Mouse (Mus musculus): ENCODE measurements at regions not wholly inside any gene's neighbourhood (a gene's known extent, or its start where the extent isn't known, plus 50 kb on each side); places are given as distances from the start of the nearest gene placed in this dataset.
A peak's percentile ranks its signal among the peaks of the same experiment; 100 is the strongest.
"Not testable (repeated sequence)": the region's sequence is repeated elsewhere in the genome, so short reads cannot be mapped to it uniquely, and the experiment has no call there.

- DNase-seq (ENCODE audit: low spot score in 2 of 2): peak; percentile 11 to 25
Measured at GRCm38 (mm10) chr8:39833251-39833650, 841.6 kb upstream of the Adam24 start.

DNA sequence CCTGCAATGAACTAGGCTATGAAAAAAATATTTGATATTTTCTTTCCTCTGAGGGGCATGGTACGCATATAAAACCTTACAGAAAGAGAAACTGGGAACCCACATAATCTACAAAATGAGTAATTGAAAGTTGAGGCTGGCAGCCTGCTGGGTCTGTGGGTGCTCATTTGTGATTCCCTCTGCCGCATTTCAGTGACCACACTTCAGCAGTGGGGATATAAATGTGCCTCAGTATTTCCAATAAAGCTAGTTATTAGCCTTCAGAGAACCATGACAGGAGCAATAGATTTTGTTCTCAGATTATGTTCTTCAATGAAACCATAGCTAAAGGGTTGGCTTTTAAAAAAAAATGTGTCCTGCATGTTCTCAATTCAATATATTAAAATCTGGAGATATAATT, 828.0 kb upstream of the Adam24 start:
- DNase-seq (ENCODE audit: low spot score in 2 of 2): no peak

DNA sequence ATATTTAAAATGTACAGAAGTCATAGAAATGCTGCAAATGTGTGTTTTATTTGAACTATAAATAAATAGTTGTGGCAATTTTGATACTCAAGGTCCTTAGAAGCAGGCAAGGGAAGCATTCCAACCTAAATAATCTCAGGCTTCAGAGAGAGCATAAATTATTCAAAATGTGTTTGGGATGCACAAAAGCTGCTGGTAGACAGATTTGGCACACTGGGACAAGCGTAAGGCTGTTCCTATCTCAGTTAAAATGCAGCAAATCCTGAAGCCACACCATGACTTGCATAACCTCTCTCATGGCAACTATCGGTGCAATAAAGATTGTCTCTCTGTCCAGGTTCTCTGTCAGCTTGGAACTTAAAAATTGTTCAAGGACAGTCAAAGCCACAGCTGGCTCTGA, 812.3 kb upstream of the Adam24 start:
- no peak for DNase-seq (ENCODE audit: low spot score in 2 of 2)

DNA sequence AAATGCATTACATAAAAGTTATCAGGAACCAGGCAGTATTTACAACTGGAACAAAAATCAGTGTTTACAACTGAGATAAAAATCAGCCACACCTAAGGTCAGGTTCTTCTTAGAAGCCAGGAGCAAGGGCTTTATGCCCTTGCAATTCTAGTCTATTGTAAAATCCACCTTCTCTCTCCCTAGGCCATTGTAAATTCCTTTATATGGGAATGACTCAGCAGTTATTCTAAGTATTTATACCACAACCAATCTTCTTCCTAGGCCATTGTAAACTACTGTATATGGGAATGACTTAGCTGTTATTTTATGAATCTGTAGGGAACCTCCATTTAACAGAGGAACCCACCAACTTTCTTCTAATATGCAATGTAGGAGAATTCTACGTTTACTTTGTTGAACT, 772.6 kb upstream of the Adam24 start:
- DNase-seq (ENCODE audit: low spot score in 2 of 2): no peak

GRCm38 (mm10) chr8:39912926-39913325, 762.0 kb upstream of the Adam24 start:
- DNase-seq (ENCODE audit: low spot score in 2 of 2): no peak

- no peak for DNase-seq (ENCODE audit: low spot score in 2 of 2)
Measured at GRCm38 (mm10) chr8:39921336-39921735, 753.5 kb upstream of the Adam24 start.

DNA sequence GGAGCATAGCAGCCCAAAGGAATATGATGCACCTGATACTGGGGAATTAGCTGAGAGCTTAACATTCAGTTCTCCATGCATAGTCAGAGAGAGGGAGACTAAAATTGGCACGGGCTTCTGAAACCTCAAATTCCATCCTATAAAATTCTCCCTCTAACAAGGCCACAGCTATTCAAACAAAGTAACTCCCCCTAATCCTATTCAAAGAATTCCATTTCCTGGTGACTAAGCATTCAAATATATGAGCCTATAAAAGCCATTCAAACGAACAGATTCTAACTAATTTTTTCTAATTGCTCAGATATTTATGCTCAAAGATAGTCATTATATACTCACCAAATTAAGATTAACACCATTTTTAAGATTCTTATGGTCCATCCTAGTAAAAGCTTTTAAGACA, 751.1 kb upstream of the Adam24 start:
- DNase-seq (ENCODE audit: low spot score in 2 of 2): no peak

DNA sequence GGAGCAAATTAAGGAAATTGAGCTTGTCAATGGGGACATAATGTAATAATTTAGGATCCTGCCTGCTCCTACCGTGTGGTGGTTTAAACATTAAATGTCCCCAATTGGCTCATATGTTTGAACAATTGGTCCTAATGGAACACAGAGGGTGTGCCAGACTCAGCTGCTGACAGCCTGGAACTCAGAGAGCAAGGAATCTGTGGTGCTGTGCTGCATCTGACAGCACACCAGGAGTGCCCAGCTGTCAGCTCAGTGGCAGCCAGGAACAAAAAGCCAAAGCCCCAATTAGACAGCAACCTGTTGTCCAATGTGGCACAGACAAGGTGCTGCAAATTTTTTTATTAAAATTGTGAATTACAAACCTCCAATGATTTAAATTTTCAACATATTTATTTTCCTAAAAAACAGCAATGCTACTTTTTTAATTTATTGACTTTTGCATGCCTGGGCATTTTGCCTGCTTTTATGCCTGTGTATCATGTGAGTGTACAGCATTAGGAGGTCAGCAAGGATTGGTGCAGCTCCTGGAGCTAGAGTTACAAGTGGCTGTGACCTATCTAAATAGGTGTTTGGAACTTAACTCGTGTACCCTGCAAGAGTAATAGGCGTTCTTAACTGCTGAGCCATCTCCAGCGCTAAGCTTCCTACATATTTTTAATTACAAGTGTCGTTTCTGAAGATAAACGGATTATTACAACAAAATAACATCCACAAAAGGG, 724.5 kb upstream of the Adam24 start:
- DNase-seq (ENCODE audit: low spot score in 2 of 2): no peak

- DNase-seq (ENCODE audit: low spot score in 2 of 2): no peak
Measured at GRCm38 (mm10) chr8:39954497-39954896, 720.4 kb upstream of the Adam24 start.

- DNase-seq (ENCODE audit: low spot score in 2 of 2): no peak
Measured at GRCm38 (mm10) chr8:39954924-39955323, 720.0 kb upstream of the Adam24 start.

- DNase-seq (ENCODE audit: low spot score in 2 of 2): no peak
Measured at GRCm38 (mm10) chr8:40005207-40005837, 669.6 kb upstream of the Adam24 start.

DNA sequence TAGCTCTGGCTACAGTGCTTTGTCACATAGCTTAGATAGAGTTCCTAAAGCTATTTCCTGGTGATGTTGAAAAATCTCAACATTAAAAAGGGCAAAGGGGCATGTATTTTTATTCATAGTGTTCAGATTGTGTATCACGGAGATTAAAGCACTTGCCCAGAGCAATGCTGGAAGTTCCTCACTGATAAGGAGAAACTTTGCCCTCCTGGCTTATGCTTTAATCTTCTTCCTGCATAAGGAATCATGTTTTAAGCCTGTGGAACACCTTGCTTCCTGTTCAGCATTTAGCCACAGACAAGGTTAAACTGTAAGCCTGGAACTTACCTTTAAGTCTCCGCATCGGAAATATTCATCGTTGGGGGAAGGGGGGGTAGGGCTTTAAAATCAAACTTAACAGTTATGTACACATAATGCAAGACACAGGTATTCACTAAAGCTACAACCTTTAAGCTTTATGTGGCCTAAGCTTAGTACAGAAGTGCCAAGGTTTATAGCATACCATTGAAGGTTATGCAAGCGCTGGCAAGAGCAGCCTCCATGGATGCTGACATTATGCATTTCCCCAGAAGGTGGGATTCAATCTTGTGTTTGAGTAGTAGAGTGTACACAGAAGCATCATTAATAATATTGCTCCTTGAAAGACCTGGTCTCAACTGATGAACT, 655.5 kb upstream of the Adam24 start:
- no peak for DNase-seq (ENCODE audit: low spot score in 2 of 2)

- DNase-seq (ENCODE audit: low spot score in 2 of 2): no peak
Measured at GRCm38 (mm10) chr8:40064145-40064544, 610.7 kb upstream of the Adam24 start.

GRCm38 (mm10) chr8:40071131-40071530, 603.7 kb upstream of the Adam24 start:
- no peak for DNase-seq (ENCODE audit: low spot score in 2 of 2)

DNA sequence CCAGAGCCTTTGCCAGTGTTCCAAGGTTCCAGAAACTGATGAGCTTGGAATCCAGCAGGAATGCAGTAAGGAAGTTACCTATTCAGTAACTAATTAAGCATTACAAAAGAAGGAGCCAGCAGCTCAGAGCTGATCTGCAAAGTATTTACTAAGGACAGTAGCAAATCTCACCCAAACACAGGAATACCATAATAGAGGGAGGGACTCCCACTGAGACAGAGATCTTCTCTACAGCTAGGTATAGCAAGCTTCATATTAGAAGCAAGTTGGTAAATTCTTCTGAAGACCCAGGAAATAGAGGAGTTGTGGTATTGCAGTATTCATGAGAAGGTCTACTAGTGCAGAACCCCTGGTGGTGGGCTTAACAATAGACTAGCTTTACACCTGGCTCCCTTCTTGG, 593.9 kb upstream of the Adam24 start:
- DNase-seq (ENCODE audit: low spot score in 2 of 2): not testable (repeated sequence)

- DNase-seq (ENCODE audit: low spot score in 2 of 2): no peak
Measured at GRCm38 (mm10) chr8:40084129-40084528, 590.7 kb upstream of the Adam24 start.

GRCm38 (mm10) chr8:40089377-40089776, 585.5 kb upstream of the Adam24 start:
- no peak for DNase-seq (ENCODE audit: low spot score in 2 of 2)

DNA sequence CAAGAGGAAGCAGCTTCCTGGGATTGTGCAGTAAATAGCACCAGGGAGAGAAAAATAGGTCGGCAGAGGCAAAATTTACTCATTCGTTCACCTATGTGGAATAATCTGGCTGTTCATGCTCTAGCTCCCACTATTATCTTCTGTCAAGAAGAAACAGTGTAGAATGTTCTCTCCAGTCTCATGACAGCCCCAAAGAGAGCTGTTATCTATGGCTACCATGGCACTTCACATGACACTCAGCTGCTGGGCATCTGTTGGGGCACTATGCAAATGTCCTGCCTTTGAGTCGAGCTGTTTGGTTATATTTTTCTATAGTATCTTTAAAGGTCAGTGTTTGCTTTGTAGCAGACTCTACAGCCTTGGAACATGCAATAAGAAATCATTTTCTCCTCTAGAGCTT, 550.5 kb upstream of the Adam24 start:
- no peak for DNase-seq (ENCODE audit: low spot score in 2 of 2)

DNA sequence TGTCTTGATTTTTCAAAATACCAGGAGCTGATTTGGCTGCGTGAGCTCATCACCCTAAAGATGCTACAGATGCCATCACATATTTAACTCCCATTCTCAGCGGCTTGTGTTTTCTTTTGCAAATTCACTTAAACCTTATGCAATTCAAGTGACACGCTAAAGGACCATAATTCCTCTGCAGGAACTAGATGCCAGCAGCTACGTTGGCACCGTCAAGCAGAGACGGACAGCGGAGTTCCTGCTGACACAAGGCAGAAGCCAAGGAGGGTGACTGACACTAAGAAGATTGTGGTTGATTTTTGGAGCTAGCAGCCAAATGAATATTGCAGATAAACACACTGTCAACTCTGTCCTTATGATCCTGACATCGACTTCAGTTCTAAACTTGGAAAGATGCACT, 547.7 kb upstream of the Adam24 start:
- no peak for DNase-seq (ENCODE audit: low spot score in 2 of 2)

GRCm38 (mm10) chr8:40132662-40133257, 542.1 kb upstream of the Adam24 start:
- peak; percentile 46 to 58 for DNase-seq (ENCODE audit: low spot score in 2 of 2)

DNA sequence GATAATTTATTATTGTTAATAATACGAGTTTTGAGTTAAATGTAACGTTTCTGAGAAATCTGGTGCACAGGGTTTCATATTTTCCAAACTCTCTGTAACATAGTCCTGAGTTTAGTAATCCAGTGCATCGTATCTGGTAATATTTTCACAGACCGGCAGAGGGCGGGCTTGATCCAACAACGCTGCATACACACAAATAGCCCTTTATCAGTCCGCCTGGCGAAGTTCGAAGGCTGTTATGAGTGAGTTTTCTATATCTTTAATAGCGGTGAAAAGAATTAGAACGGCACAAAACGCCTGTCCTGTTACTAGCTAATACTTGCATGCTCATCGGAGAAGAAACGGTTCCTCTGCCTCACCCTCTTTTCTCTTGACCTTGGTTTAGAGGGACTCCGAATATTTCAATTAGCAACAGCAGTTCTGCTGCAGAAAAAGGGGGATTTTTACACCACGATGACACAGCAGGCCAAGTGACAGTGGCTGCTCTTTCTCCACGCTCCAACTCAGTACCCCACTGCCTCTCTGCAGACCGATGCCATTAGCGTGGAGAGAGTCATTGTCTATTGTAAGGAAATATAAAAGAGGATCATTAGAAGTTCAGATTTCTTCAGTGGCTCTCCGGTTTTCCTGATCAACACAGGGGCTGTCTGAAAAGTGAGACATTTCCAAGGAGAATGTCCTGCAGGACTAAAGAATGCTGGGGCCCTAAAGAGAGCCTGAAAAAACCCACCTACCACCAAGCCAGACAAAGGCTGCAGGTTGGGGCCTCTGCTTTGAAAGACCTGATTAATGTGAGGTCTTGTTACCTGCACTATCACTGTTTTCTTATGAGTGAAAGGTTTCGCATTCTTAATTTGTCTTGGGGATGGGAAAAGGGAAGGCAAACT, 523.7 kb upstream of the Adam24 start:
- peak; percentile 87 to 90 for DNase-seq (ENCODE audit: low spot score in 2 of 2)

DNA sequence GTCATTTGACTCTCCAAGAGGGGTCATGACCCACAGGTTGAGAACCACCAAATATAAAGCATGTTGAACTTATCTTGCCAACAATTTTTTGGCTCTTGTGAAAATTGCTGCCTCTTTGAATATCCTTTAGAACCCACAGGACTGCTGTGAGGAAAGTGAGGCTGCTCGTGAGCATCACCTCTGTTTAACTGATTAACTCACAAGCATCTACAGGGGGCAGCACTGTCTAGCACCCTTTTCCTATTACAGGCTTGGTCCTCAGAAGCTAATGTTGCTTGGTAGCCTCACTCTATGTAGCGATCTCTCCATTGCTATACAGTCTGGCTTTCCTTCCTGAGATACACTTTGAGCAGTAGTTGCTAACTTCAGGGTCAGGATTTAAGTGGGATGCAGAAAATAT, 522.4 kb upstream of the Adam24 start:
- DNase-seq (ENCODE audit: low spot score in 2 of 2): no peak

Data from right cerebral cortex, adult 2 months (tissue).